8 mouse cellular contexts compared by ENCODE assay signal in the genomic region with DNA sequence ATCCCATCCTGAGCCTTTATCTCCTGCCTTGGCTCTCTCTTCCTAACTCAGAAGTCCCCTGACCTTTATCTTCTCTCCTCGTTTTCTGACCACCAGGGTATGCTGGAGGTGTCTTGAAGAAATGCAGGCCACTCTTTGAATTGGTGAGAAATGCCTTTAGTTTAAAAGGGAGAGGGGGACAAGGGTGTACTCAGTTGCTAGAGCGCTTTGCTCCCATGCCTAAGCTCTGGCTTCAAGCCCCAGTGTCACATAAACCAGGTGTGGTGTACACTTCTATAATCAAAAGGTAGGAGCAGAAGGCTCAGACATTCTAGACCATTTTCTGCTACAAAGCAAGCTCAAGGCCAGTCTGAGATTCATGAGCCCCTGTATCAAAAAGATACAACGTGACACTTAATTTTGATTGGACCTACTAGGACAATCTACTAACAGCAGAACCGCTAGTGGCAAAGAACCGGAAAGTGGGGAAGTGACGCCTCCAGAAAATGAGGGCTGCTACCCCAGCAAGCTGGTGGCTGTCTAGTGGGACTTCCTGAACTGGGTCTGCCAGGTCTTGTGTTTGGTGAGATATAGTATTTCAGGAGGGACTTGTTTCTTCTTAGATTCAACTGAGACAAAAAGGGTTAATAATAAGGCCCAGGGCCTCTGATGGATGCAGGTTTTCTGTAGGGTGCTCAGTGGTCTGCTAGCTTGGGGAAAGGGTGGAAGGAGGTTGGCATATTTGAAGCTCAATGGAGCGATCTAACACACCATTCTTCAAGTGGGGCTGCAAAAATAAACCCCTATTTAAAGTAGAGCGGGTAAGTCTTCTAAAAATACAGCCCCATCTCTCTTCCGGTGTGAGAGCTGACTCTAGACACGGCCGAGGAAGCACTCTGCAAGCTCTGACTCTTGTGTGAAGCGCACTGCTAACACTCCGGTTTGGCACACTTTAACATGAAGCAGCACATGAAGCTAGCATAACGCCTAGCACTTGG.
DNase-seq lines count a peak whose midpoint lies in the region; ATAC-seq and TF ChIP-seq lines count a peak whose summit lies in the region.

No protein-coding gene starts in this region.

- no peaks in the 10 kb centered on the region for H3K79me2 ChIP-seq in macrophage (ENCODE audit: inconsistent target)

- ATAC-seq in lung, embryonic 16.5 days (ENCODE audit: low read depth): no peak
- ATAC-seq in heart, postnatal 0 days (ENCODE audit: insufficient read depth, low read depth): no peak
- no peak for ATAC-seq in stomach, embryonic 16.5 days (ENCODE audit: insufficient read depth, low FRiP score)
- no peak for ATAC-seq in monocyte, adult 5-6 weeks (replicated peaks; ENCODE audit: insufficient number of reproducible peaks, low FRiP score, low TSS enrichment, poor library complexity, severe bottlenecking)

- DNase-seq in lung, postnatal 14 days: no peak
- DNase-seq in heart, postnatal 0 days (ENCODE audit: low spot score): no peak
- no peak for DNase-seq in layer of hippocampus, adult 9-11 months
- DNase-seq in cerebellum, adult 8-10 months: no peak

- H3K9ac ChIP-seq in lung, embryonic 16.5 days (ENCODE audit: low read length): peak overlapping the region; percentile 59; the same call in 1 of the 2 replicates
- peak overlapping the region; percentile 75 for H3K9ac ChIP-seq in heart, postnatal 0 days (replicated peaks; ENCODE audit: low read depth, low read length)
- peak overlapping the region; percentile 68 for H3K9ac ChIP-seq in stomach, embryonic 16.5 days (ENCODE audit: low read length)

- H3K9me3 ChIP-seq in lung, embryonic 16.5 days (ENCODE audit: control insufficient read depth, low read length): no peaks in the 10 kb centered on the region
- H3K9me3 ChIP-seq in heart, postnatal 0 days (replicated peaks; ENCODE audit: control insufficient read depth, low read length): no peaks in the 10 kb centered on the region
- H3K9me3 ChIP-seq in stomach, embryonic 16.5 days (replicated peaks; ENCODE audit: control insufficient read depth, low read length): no peaks in the 10 kb centered on the region

- H3K4me2 ChIP-seq in lung, embryonic 16.5 days (ENCODE audit: low read depth, low read length): peak overlapping the region; percentile 91
- peak overlapping the region; percentile 77; the same call in 1 of the 2 replicates for H3K4me2 ChIP-seq in heart, postnatal 0 days (ENCODE audit: low read depth, low read length)
- peak overlapping the region; percentile 92 for H3K4me2 ChIP-seq in stomach, embryonic 16.5 days (ENCODE audit: low read depth, low read length)

- TF ChIP-seq EP300 in heart, postnatal 0 days (IDR thresholded peaks at IDR 0.05; ENCODE audit: low read depth): no peak

- TF ChIP-seq CTCF in heart, postnatal 0 days (IDR thresholded peaks at IDR 0.05; ENCODE audit: low read depth): peak; percentile 15; the same call in 1 of the 2 replicates

- H3K36me3 ChIP-seq in lung, embryonic 16.5 days (ENCODE audit: control insufficient read depth, insufficient read depth, low read length): no peaks in the 10 kb centered on the region
- H3K36me3 ChIP-seq in heart, postnatal 0 days (replicated peaks; ENCODE audit: control insufficient read depth, insufficient read depth, low read length): no peaks in the 10 kb centered on the region
- H3K36me3 ChIP-seq in macrophage (ENCODE audit: inconsistent target): no peaks in the 10 kb centered on the region
- no peaks in the 10 kb centered on the region for H3K36me3 ChIP-seq in stomach, embryonic 16.5 days (ENCODE audit: control insufficient read depth, insufficient read depth, low read length)

- H3K27ac ChIP-seq in lung, embryonic 16.5 days (ENCODE audit: low read length): peak overlapping the region; percentile 1; the same call in 1 of the 2 replicates
- H3K27ac ChIP-seq in heart, postnatal 0 days (ENCODE audit: low read depth): peak overlapping the region; percentile 96
- H3K27ac ChIP-seq in macrophage: peak overlapping the region; percentile 82
- H3K27ac ChIP-seq in stomach, embryonic 16.5 days (ENCODE audit: low read length): peak overlapping the region; percentile 80

- H3K27me3 ChIP-seq in lung, embryonic 16.5 days (ENCODE audit: control insufficient read depth, insufficient read depth, low read depth, low read length): no peaks in the 10 kb centered on the region
- H3K27me3 ChIP-seq in heart, postnatal 0 days (ENCODE audit: control insufficient read depth, insufficient read depth, low read length): no peaks in the 10 kb centered on the region
- no peaks in the 10 kb centered on the region for H3K27me3 ChIP-seq in stomach, embryonic 16.5 days (ENCODE audit: control insufficient read depth, insufficient read depth, low read length)

- no peak overlapping the region; the same call in 1 of the 2 replicates for H3K4me3 ChIP-seq in lung, embryonic 16.5 days (ENCODE audit: low read length)
- H3K4me3 ChIP-seq in heart, postnatal 0 days (ENCODE audit: low read depth, low read length): 0 out of 2 replicates have a peak overlapping the region, but pooled peaks have one; percentile 24
- peak overlapping the region; percentile 39; the same call in 1 of the 2 replicates for H3K4me3 ChIP-seq in macrophage (ENCODE audit: inconsistent target)
- H3K4me3 ChIP-seq in stomach, embryonic 16.5 days (replicated peaks; ENCODE audit: low read length): peak overlapping the region; percentile 27

- WGBS in lung, embryonic 16.5 days: 63% methylated on average over 14 of the region's 14 CpGs
- WGBS in heart, postnatal 0 days: 38% methylated on average over 14 of the region's 14 CpGs
- 29% methylated on average over 14 of the region's 14 CpGs for WGBS in macrophage (ENCODE audit: missing documents)
- WGBS in stomach, embryonic 16.5 days: 70% methylated on average over 14 of the region's 14 CpGs

- peaks cover 29% of the 10 kb centered on the region for H3K4me1 ChIP-seq in lung, embryonic 16.5 days (replicated peaks; ENCODE audit: control insufficient read depth, insufficient read depth, low read length)
- peaks cover 28% of the 10 kb centered on the region for H3K4me1 ChIP-seq in heart, postnatal 0 days (ENCODE audit: control insufficient read depth, insufficient read depth)
- peaks cover 18% of the 10 kb centered on the region for H3K4me1 ChIP-seq in stomach, embryonic 16.5 days (ENCODE audit: control insufficient read depth, insufficient read depth, low read length)

Comparison
In these comparisons a context has a peak if more than half of its experiments do, and no peak if none do; other contexts are left out.
1. H3K27ac ChIP-seq: peak in every context shown above with its lines; median percentile 96 in heart, postnatal 0 days; 82 in macrophage; 80 in stomach, embryonic 16.5 days; 1 in lung, embryonic 16.5 days.